Mouse (Mus musculus) midbrain, embryonic 13.5 days (tissue): ENCODE data around the gene Ikzf4. TPM values are rescaled to one million over a fixed set of nuclear protein-coding genes. Genes with fewer than 3 reads are reported as not detected.
"Not testable (repeated sequence)": the region's sequence is repeated elsewhere in the genome, so short reads cannot be mapped to it uniquely, and the experiment has no call there.

Source experiments
- ATAC-seq: fragments of 200-750 bp; cut with Nextera tagmentation; 2 replicates; pipeline ENCODE4 v1.8.0; 2017; ENCODE audit warnings: mild to moderate bottlenecking, moderate TSS enrichment, moderate library complexity
- H3K27ac ChIP-seq: fragments of 300-500 bp; sonication (generic); 2 replicates; pipeline ENCODE4 v1.5.1; 2015; ENCODE audit warnings: inconsistent platforms, mild to moderate bottlenecking, moderate library complexity
- H3K27me3 ChIP-seq: fragments of 300-500 bp; sonication (generic); 2 replicates; pipeline ENCODE4 v1.6.1; 2015; ENCODE audit warnings: mild to moderate bottlenecking, inconsistent platforms
- H3K36me3 ChIP-seq: fragments of 300-500 bp; sonication (generic); 2 replicates; pipeline ENCODE4 v1.6.1; 2015; ENCODE audit warnings: mild to moderate bottlenecking, inconsistent platforms
- H3K4me1 ChIP-seq: fragments of 300-500 bp; sonication (generic); replicated peaks from 2 replicates; pipeline ENCODE4 v1.6.1; 2015; ENCODE audit warnings: inconsistent platforms
- H3K4me2 ChIP-seq: fragments of 300-500 bp; sonication (generic); replicated peaks from 2 replicates; pipeline ENCODE4 v1.6.1; 2015; ENCODE audit warnings: moderate library complexity, mild to moderate bottlenecking, inconsistent platforms
- H3K4me3 ChIP-seq: fragments of 300-500 bp; sonication (generic); replicated peaks from 2 replicates; pipeline ENCODE4 v1.5.1; 2015; ENCODE audit warnings: mild to moderate bottlenecking, inconsistent platforms
- H3K9ac ChIP-seq: fragments of 300-500 bp; sonication (generic); replicated peaks from 2 replicates; pipeline ENCODE4 v1.6.1; 2015; ENCODE audit warnings: mild to moderate bottlenecking, inconsistent platforms
- H3K9me3 ChIP-seq: fragments of 300-500 bp; sonication (generic); 2 replicates; pipeline ENCODE4 v1.6.1; 2016; ENCODE audit warnings: mild to moderate bottlenecking, inconsistent platforms
- WGBS: fragments of 180-500 bp; shearing (Covaris S2); methylation state at CpG from one replicate; pipeline ENCODE4 v1.1.7; 2015; 5-methylcytosine and 5-hydroxymethylcytosine counted together
- polyA plus RNA-seq: library from polyadenylated mRNA; unstranded; fragments of >200 nt; fragmentation: Nextera tagmentation; extraction: Ambion mirVana; gene quantifications from 2 replicates; pipeline ENCODE4 v1.2.1, GENCODE M21; 2015

Gene Ikzf4
- polyA plus RNA-seq, 1 experiment from 2014 or later, result 16.5 TPM

- not testable (repeated sequence) for H3K9me3 ChIP-seq, ATAC-seq, H3K9ac ChIP-seq, H3K4me1 ChIP-seq, H3K4me2 ChIP-seq, H3K27me3 ChIP-seq, H3K27ac ChIP-seq, H3K4me3 ChIP-seq
- H3K36me3 ChIP-seq, result peaks cover 19% of the 10 kb centered on the region
- WGBS, result 93% methylated on average over 5 of the region's 5 CpGs
Measured at GRCm38 (mm10) chr10:128619148-128619547, 26.6 kb downstream of the Ikzf4 start.

DNA sequence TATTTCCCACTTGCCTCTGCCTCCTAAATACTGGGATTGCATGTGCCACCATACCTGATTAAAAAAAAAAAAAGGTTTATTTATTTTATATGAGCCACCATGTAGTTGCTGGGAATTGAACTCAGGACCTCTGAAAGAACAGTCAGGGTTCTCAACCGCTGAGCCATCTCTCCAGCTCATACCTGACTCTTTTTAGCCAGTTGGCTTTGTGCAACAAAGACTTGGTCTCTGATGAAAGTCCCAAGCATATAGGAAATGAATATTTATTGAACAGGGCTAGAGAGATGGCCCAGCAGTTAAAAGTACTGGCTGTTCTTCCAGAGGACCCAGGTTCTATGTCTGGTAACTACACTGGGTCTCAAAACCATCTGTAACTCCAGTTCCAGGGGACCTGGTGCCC is 27.2 kb downstream of the Ikzf4 start:
- H3K9me3 ChIP-seq, result no peaks in the 10 kb centered on the region
- H3K27ac ChIP-seq, result no peak overlapping the region
- 89% methylated on average over 1 of the region's 1 CpGs for WGBS
- H3K4me2 ChIP-seq, result no peak overlapping the region
- peaks cover 13% of the 10 kb centered on the region for H3K36me3 ChIP-seq
- H3K27me3 ChIP-seq, result no peaks in the 10 kb centered on the region
- no peak overlapping the region for H3K4me3 ChIP-seq
- no peak overlapping the region for H3K9ac ChIP-seq
- no peaks in the 10 kb centered on the region for H3K4me1 ChIP-seq
- no peak for ATAC-seq

GRCm38 (mm10) chr10:128615798-128616448 is 29.9 kb downstream of the Ikzf4 start:
- H3K9me3 ChIP-seq, H3K9ac ChIP-seq, H3K27ac ChIP-seq, H3K4me3 ChIP-seq, H3K4me2 ChIP-seq, H3K27me3 ChIP-seq, ATAC-seq, H3K4me1 ChIP-seq, H3K36me3 ChIP-seq: not testable (repeated sequence)
- 88% methylated on average over 6 of the region's 7 CpGs for WGBS

DNA sequence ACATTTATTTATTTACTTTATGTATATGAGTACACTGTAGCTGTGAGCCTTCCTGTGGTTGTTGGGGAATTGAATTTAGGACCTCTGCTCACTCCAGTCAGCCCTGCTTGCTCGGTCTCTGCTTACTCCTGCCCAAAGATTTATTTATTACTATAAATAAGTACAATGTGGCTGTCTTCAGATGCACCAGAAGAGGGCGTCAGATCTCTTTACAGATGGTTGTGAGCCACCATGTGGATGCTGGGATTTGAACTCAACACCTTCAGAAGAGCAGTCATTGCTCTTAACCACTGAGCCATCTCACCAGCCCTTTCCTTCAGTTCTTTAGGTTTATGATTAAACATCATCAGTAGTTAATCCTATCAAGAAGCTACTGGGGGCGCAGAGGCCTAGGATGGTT is 30.9 kb downstream of the Ikzf4 start:
- Histone ChIP-seq H3K36me3 (no peaks in the 10 kb centered on the region), H3K9me3 (no peaks in the 10 kb centered on the region), H3K4me1 (0 out of 2 replicates have a peak, but pooled peaks cover 2% of the 10 kb centered on the region), H3K27ac (no peak overlapping the region), H3K27me3 (no peaks in the 10 kb centered on the region), H3K4me3 (no peak overlapping the region), H3K4me2 (no peak overlapping the region), H3K9ac (no peak overlapping the region)
- WGBS, result 60% methylated on average over 3 of the region's 3 CpGs
- no peak for ATAC-seq

DNA sequence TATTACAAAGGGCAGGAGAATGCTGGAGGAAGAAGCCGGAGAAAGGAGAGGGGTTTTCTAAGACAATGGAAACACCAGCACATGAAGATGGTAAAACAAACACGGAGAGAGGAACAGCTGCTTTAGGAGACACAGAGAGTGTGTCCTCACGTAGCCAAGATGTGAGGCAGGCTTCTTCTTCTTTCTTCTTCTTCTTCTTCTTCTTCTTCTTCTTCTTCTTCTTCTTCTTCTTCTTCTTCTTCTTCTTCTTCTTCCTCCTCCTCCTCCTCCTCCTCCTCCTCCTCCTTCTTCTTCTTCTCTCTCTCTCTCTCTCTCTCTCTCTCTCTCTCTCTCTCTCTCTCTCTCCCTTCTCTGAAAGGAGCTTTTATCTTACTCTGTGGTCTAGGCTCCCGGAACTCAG is 32.0 kb downstream of the Ikzf4 start:
- H3K4me3 ChIP-seq, H3K9me3 ChIP-seq, H3K36me3 ChIP-seq, H3K4me2 ChIP-seq, H3K27ac ChIP-seq, ATAC-seq, H3K4me1 ChIP-seq, H3K27me3 ChIP-seq, H3K9ac ChIP-seq: not testable (repeated sequence)
- 70% methylated on average over 4 of the region's 4 CpGs for WGBS

GRCm38 (mm10) chr10:128613154-128613440 is 32.7 kb downstream of the Ikzf4 start:
- Histone ChIP-seq H3K4me3 (no peak overlapping the region), H3K4me1 (0 out of 2 replicates have a peak, but pooled peaks cover 2% of the 10 kb centered on the region), H3K9ac (no peak overlapping the region), H3K4me2 (no peak overlapping the region), H3K9me3 (no peaks in the 10 kb centered on the region), H3K36me3 (no peaks in the 10 kb centered on the region), H3K27me3 (no peaks in the 10 kb centered on the region), H3K27ac (no peak overlapping the region; the same call in 1 of the 2 replicates)
- no peak for ATAC-seq
- WGBS, result 41% methylated on average over 6 of the region's 6 CpGs

GRCm38 (mm10) chr10:128612433-128613153 is 33.2 kb downstream of the Ikzf4 start:
- H3K36me3 ChIP-seq, result no peaks in the 10 kb centered on the region
- H3K4me1 ChIP-seq, result 0 out of 2 replicates have a peak, but pooled peaks cover 2% of the 10 kb centered on the region
- 0 out of 2 replicates have a peak overlapping the region, but pooled peaks have one; percentile 13 for H3K4me2 ChIP-seq
- H3K27ac ChIP-seq, result no peak overlapping the region; the same call in 1 of the 2 replicates
- peak; percentile 55; the same call in 1 of the 2 replicates for ATAC-seq
- WGBS, result 14% methylated on average over 16 of the region's 16 CpGs
- no peaks in the 10 kb centered on the region for H3K27me3 ChIP-seq
- no peaks in the 10 kb centered on the region for H3K9me3 ChIP-seq
- H3K4me3 ChIP-seq, result no peak overlapping the region
- H3K9ac ChIP-seq, result no peak overlapping the region

- no peak overlapping the region for H3K4me3 ChIP-seq
- H3K36me3 ChIP-seq, result no peaks in the 10 kb centered on the region
- H3K27ac ChIP-seq, result no peak overlapping the region
- 43% methylated on average over 2 of the region's 2 CpGs for WGBS
- no peaks in the 10 kb centered on the region for H3K27me3 ChIP-seq
- no peak overlapping the region for H3K9ac ChIP-seq
- ATAC-seq, result no peak
- H3K4me2 ChIP-seq, result no peak overlapping the region
- H3K9me3 ChIP-seq, result no peaks in the 10 kb centered on the region
- H3K4me1 ChIP-seq, result no peaks in the 10 kb centered on the region
Measured at GRCm38 (mm10) chr10:128606483-128606882, 39.3 kb downstream of the Ikzf4 start.

DNA sequence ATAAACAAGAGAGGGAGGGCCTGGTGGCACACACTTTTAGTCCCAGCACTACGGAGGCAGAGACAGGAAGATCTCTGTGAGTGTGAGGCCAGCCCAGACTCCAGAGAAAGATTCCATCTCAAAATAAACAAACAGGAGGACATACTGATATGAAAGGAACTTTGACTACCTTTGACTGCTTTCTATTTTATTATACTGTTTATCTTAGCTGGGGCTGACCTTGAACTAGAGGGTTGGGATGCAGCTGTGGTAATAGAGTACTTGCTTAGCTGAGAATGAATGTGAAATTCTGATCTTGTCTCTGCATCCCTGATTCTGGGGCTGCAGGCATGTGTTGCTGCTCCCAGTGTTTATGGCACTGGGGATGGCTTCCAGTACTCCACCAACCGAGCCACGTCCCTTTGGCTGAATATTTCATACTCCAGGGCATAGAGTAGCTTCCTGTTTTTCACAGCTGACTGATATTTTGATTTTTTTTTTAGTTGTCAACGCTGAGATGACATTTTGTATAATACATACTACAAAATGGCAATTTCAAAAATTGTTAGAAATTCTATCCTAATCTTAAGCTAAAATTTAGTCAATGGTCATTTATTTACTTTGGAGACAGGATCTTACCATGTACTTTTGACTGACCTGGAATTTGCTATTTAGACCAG is 43.2 kb downstream of the Ikzf4 start:
- Histone ChIP-seq H3K27me3 (0 out of 2 replicates have a peak, but pooled peaks cover 5% of the 10 kb centered on the region), H3K36me3 (no peaks in the 10 kb centered on the region), H3K4me3 (no peak overlapping the region), H3K9me3 (no peaks in the 10 kb centered on the region), H3K27ac (no peak overlapping the region), H3K4me1 (no peaks in the 10 kb centered on the region), H3K9ac (no peak overlapping the region), H3K4me2 (no peak overlapping the region)
- ATAC-seq, result no peak
- WGBS, result 90% methylated on average over 4 of the region's 4 CpGs

GRCm38 (mm10) chr10:128601499-128601898 is 44.3 kb downstream of the Ikzf4 start:
- no peaks in the 10 kb centered on the region for H3K4me1 ChIP-seq
- no peak overlapping the region for H3K27ac ChIP-seq
- 0 out of 2 replicates have a peak, but pooled peaks cover 5% of the 10 kb centered on the region for H3K27me3 ChIP-seq
- 82% methylated on average over 1 of the region's 1 CpGs for WGBS
- ATAC-seq, result no peak
- no peaks in the 10 kb centered on the region for H3K36me3 ChIP-seq
- no peak overlapping the region for H3K4me3 ChIP-seq
- no peak overlapping the region for H3K4me2 ChIP-seq
- no peaks in the 10 kb centered on the region for H3K9me3 ChIP-seq
- no peak overlapping the region for H3K9ac ChIP-seq

DNA sequence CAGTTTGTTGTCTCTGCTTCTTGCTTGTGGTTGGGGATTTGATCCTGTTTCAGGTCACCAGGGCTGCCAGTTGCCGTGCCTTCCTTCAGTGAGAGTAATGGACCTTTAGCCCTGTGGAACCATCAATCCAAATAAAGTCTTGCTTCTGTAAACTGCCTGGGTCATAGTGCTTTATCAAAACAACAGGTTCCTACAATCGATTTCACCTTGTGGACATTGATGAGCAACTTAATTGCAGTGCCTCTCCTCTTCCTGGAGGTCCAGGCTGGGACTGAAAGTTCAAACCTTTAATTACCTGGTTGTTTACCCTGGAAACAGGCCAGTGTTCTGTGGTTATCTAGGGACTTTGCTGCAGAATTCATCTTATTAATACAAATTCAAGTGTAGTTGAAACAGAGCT is 47.3 kb downstream of the Ikzf4 start:
- no peak for ATAC-seq
- H3K36me3 ChIP-seq, result no peaks in the 10 kb centered on the region
- no peak overlapping the region for H3K4me2 ChIP-seq
- WGBS, result 80% methylated on average over 2 of the region's 2 CpGs
- no peak overlapping the region for H3K9ac ChIP-seq
- H3K9me3 ChIP-seq, result no peaks in the 10 kb centered on the region
- 0 out of 2 replicates have a peak, but pooled peaks cover 5% of the 10 kb centered on the region for H3K27me3 ChIP-seq
- H3K4me3 ChIP-seq, result no peak overlapping the region
- H3K4me1 ChIP-seq, result no peaks in the 10 kb centered on the region
- no peak overlapping the region for H3K27ac ChIP-seq

DNA sequence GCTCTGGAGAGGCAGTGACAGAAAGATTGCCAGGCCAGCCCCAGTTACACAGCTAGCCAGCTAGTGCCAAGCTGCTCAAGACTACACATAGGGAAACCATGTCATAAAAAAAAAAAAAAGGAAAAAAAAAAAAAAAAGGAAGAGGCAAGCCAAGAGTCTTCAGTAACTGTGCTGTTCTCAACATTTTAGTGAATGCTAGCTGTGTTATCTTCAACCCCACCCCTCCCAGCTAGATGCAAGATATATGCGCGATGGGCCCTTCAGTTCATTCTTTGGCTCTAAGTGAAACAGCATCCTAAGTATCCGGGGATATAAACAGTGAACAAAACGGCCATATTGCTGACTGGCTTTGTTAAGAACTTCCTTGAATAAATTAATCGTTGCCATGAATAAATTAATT is 53.0 kb downstream of the Ikzf4 start:
- Histone ChIP-seq H3K9ac (no peak overlapping the region), H3K36me3 (no peaks in the 10 kb centered on the region), H3K27me3 (peaks cover 33% of the 10 kb centered on the region), H3K4me1 (peaks cover 18% of the 10 kb centered on the region), H3K9me3 (no peaks in the 10 kb centered on the region), H3K27ac (no peak overlapping the region), H3K4me3 (no peak overlapping the region), H3K4me2 (no peak overlapping the region)
- 68% methylated on average over 5 of the region's 5 CpGs for WGBS
- no peak for ATAC-seq
